Mouse (Mus musculus) forebrain, embryonic 16.5 days (tissue): ENCODE results near the gene Gm10799. TPM values are rescaled to one million over a fixed set of nuclear protein-coding genes. Genes with fewer than 3 reads are reported as not detected.

Source experiments
- ATAC-seq: fragments of 200-750 bp; cut with Nextera tagmentation; 2 replicates; pipeline ENCODE4 v1.8.0; 2017; ENCODE audit warnings: mild to moderate bottlenecking, moderate library complexity
- H3K27ac ChIP-seq: fragments of 300-500 bp; sonication (generic); 2 replicates; pipeline ENCODE4 v1.5.1; 2014; ENCODE audit warnings: low read length, control low read depth
- H3K27me3 ChIP-seq: fragments of 300-500 bp; sonication (generic); replicated peaks from 2 replicates; pipeline ENCODE4 v1.6.1; 2014; ENCODE audit warnings: low read length; ENCODE audit not compliant: control insufficient read depth, insufficient read depth
- H3K36me3 ChIP-seq: fragments of 300-500 bp; sonication (generic); 2 replicates; pipeline ENCODE4 v1.6.1; 2014; ENCODE audit not compliant: control insufficient read depth, insufficient read depth
- H3K4me1 ChIP-seq: fragments of 300-500 bp; sonication (generic); replicated peaks from 2 replicates; pipeline ENCODE4 v1.6.1; 2014; ENCODE audit warnings: low read length; ENCODE audit not compliant: control insufficient read depth, insufficient read depth
- H3K4me2 ChIP-seq: fragments of 300-500 bp; sonication (generic); 2 replicates; pipeline ENCODE4 v1.6.1; 2014; ENCODE audit warnings: mild to moderate bottlenecking, low read length, control low read depth
- H3K4me3 ChIP-seq: fragments of 300-500 bp; sonication (generic); replicated peaks from 2 replicates; pipeline ENCODE4 v1.5.1; 2014; ENCODE audit warnings: mild to moderate bottlenecking, low read length, control low read depth
- H3K9ac ChIP-seq: fragments of 300-500 bp; sonication (generic); replicated peaks from 2 replicates; pipeline ENCODE4 v1.6.1; 2014; ENCODE audit warnings: low read depth, low read length, control low read depth
- H3K9me3 ChIP-seq: fragments of 300-500 bp; sonication (generic); 2 replicates; pipeline ENCODE4 v1.6.1; 2016; ENCODE audit warnings: low read length; ENCODE audit not compliant: control insufficient read depth
- WGBS: fragments of 180-500 bp; shearing (Covaris S2); extraction: QIAGEN DNeasy Blood & Tissue Kit; methylation state at CpG from one replicate; pipeline ENCODE4 v1.1.7; 2014; 5-methylcytosine and 5-hydroxymethylcytosine counted together
- polyA plus RNA-seq: library from polyadenylated mRNA; unstranded; fragments of >200 nt; fragmentation: Nextera tagmentation; extraction: Ambion mirVana; gene quantifications from 2 replicates; pipeline ENCODE4 v1.2.1, GENCODE M21; 2015

Gene Gm10799
- polyA plus RNA-seq, 1 experiment from 2014 or later = not detected

GRCm38 (mm10) chr2:104032056-104032455, 36.3 kb downstream of the Gm10799 start:
- Histone ChIP-seq H3K4me2 (no peak overlapping the region), H3K4me1 (peaks cover 20% of the 10 kb centered on the region), H3K27ac (no peak overlapping the region), H3K9me3 (no peaks in the 10 kb centered on the region), H3K9ac (no peak overlapping the region), H3K36me3 (peaks cover 5% of the 10 kb centered on the region; the same call in 1 of the 2 replicates), H3K4me3 (no peak overlapping the region), H3K27me3 (no peaks in the 10 kb centered on the region)
- ATAC-seq = no peak
- WGBS = 88% methylated on average over 3 of the region's 3 CpGs

- Histone ChIP-seq H3K27ac (no peak overlapping the region), H3K4me1 (peaks cover 20% of the 10 kb centered on the region), H3K9me3 (no peaks in the 10 kb centered on the region), H3K4me2 (no peak overlapping the region), H3K36me3 (peaks cover 5% of the 10 kb centered on the region; the same call in 1 of the 2 replicates), H3K9ac (no peak overlapping the region), H3K4me3 (no peak overlapping the region), H3K27me3 (no peaks in the 10 kb centered on the region)
- WGBS = 89% methylated on average over 3 of the region's 3 CpGs
- no peak for ATAC-seq
These were observed 38.0 kb downstream of the Gm10799 start for GRCm38 (mm10) chr2:104030381-104030780.

DNA sequence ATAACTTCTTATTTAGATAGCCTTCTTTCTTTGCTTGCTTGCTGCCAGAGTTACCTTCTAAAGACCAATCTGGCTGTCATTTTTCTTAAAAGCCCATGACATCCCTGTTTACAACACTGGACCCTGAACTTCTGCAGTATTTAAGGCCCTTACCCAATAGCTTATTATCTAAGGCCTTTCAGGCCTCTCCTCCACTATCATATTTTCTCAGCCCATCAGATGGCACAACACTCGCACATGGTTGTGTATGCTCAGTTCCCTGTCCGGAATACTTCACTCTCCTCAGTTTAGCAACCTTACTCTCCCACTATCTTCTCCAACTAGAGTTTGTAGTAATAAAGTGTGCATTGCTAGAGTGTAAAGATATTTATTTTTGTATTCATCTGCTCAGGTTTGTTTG, 39.3 kb downstream of the Gm10799 start:
- H3K27ac ChIP-seq = no peak overlapping the region
- 80% methylated on average over 2 of the region's 2 CpGs for WGBS
- no peaks in the 10 kb centered on the region for H3K9me3 ChIP-seq
- H3K27me3 ChIP-seq = no peaks in the 10 kb centered on the region
- H3K4me3 ChIP-seq = no peak overlapping the region; the same call in 1 of the 2 replicates
- no peak for ATAC-seq
- H3K4me1 ChIP-seq = peaks cover 20% of the 10 kb centered on the region
- peak overlapping the region; percentile 62 for H3K4me2 ChIP-seq
- no peak overlapping the region for H3K9ac ChIP-seq
- H3K36me3 ChIP-seq = 0 out of 2 replicates have a peak, but pooled peaks cover 3% of the 10 kb centered on the region

GRCm38 (mm10) chr2:104028139-104028723, 40.1 kb downstream of the Gm10799 start, which contains the start of gene 4931422A03Rik:
Gene 4931422A03Rik (minus strand): TSS chr2:104028361.
- peak within 1 kb of the TSS; percentile 98 for H3K9ac ChIP-seq
- H3K27ac ChIP-seq = no peak within 1 kb of the TSS; the same call in 1 of the 2 replicates
- peak within 1 kb of the TSS; percentile 95 for H3K4me3 ChIP-seq
- H3K27me3 ChIP-seq = no peaks in the 10 kb centered on the region
- 2% methylated on average over 29 of the region's 32 CpGs for WGBS
- peak within 1 kb of the TSS; percentile 62 for H3K4me2 ChIP-seq
- no peaks in the 10 kb centered on the region for H3K9me3 ChIP-seq
- ATAC-seq = peak; percentile 78
- peaks cover 20% of the 10 kb centered on the region for H3K4me1 ChIP-seq
- H3K36me3 ChIP-seq = no peaks in the 10 kb centered on the region

DNA sequence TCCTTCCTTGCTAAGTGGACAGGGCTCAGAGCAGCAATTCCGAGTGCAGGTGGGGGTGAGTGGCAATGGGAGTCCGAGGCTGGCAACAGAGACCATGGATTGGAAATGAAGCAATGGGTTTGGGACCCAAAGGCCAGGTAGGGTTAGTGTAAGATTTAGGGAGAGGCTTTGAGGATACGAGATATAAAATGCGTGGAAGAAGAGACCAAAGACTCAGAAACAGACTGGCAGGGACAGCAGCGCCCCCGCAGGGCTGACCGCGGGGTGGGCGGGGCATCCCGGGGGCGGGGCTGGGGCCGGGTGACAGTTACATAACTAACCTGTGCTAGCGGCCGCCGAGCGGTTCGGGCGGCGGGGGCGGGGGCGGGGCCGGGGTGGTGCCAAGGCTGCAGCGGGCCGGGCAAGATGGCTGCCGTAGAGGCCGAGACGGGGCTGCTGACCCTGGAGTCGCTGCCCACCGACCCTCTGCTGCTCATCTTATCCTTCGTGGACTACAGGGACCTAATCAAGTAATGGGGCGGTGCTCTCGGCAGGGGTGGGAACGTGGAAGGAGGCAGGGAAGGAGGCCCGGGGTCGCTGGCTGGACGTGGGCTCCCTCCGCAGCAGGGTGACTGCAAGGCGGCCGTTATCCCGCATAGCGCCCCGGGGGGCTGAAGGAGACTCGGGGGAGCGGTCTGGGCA, 40.8 kb downstream of the Gm10799 start, which contains the start of gene Fbxo3:
Gene Fbxo3, plus strand, starts transcription at position 264 of the 681 bp plus-strand sequence.
- peak within 1 kb of the TSS; percentile 98 for H3K9ac ChIP-seq
- peak; percentile 95 for ATAC-seq
- peak within 1 kb of the TSS; percentile 62 for H3K4me2 ChIP-seq
- peaks cover 20% of the 10 kb centered on the region for H3K4me1 ChIP-seq
- peak within 1 kb of the TSS; percentile 95 for H3K4me3 ChIP-seq
- no peak within 1 kb of the TSS; the same call in 1 of the 2 replicates for H3K27ac ChIP-seq
- H3K9me3 ChIP-seq = no peaks in the 10 kb centered on the region
- no peaks in the 10 kb centered on the region for H3K27me3 ChIP-seq
- under 1% methylated on average over 41 of the region's 44 CpGs for WGBS
- no peaks in the 10 kb centered on the region for H3K36me3 ChIP-seq

DNA sequence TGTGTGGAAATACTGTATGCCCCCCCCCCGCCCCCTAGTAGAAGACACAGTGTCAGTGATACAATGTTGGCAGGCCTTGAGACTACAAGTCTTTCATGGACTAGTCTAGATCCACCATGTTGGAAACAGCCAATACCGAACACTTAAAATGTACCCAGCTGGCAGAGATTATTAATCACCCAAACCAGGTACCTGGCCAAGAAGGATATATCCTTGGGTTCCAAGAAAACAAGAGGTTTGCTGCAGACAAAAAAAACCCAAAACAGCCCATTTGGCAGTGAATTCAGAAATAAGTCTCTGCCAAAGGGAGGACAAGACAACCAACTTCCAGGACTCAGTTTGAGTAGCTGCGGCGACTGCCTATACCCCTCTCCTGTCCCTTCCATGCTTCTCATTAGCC, 43.7 kb downstream of the Gm10799 start:
- Histone ChIP-seq H3K4me1 (peaks cover 17% of the 10 kb centered on the region), H3K36me3 (no peaks in the 10 kb centered on the region), H3K27ac (no peak overlapping the region), H3K9ac (no peak overlapping the region), H3K4me3 (no peak overlapping the region), H3K9me3 (no peaks in the 10 kb centered on the region), H3K27me3 (no peaks in the 10 kb centered on the region), H3K4me2 (no peak overlapping the region)
- ATAC-seq = no peak
- WGBS = 85% methylated on average over 4 of the region's 4 CpGs

- H3K36me3 ChIP-seq = no peaks in the 10 kb centered on the region
- WGBS = 88% methylated on average over 7 of the region's 7 CpGs
- no peak overlapping the region for H3K9ac ChIP-seq
- H3K27me3 ChIP-seq = no peaks in the 10 kb centered on the region
- no peak overlapping the region for H3K4me3 ChIP-seq
- H3K9me3 ChIP-seq = no peaks in the 10 kb centered on the region
- peaks cover 4% of the 10 kb centered on the region for H3K4me1 ChIP-seq
- H3K4me2 ChIP-seq = no peak overlapping the region
- no peak for ATAC-seq
- no peak overlapping the region for H3K27ac ChIP-seq
These were observed 45.3 kb downstream of the Gm10799 start for GRCm38 (mm10) chr2:104023096-104023495.

Other genes starting within 250 kb of the Gm10799 start
- 19.8 and 20.0 TPM in 2 replicates for gene Lmo2, start 110.6 kb downstream of the Gm10799 start, polyA plus RNA-seq
- 64.3 and 66.1 TPM in 2 replicates for gene Fbxo3, start 40.8 kb downstream of the Gm10799 start, polyA plus RNA-seq
- gene 4931422A03Rik, start 40.2 kb downstream of the Gm10799 start, polyA plus RNA-seq = 2.2 and 3.2 TPM in 2 replicates
- gene Gm10912, start 2.7 kb downstream of the Gm10799 start, polyA plus RNA-seq = not detected in 2 replicates
- 1.1 and 2.1 TPM in 2 replicates for gene Cd59b, start 1.3 kb upstream of the Gm10799 start, polyA plus RNA-seq
- gene Cd59a, start 27.3 kb upstream of the Gm10799 start, polyA plus RNA-seq = 5.5 and 6.3 TPM in 2 replicates
- gene A930018P22Rik, start 54.2 kb upstream of the Gm10799 start, polyA plus RNA-seq = not detected in 2 replicates